Mouse (Mus musculus) neural tube, embryonic 11.5 days (tissue): ENCODE measurements at regions not wholly inside any gene's neighbourhood (a gene's known extent, or its start where the extent isn't known, plus 50 kb on each side); places are given as distances from the start of the nearest gene placed in this dataset.
"Not testable (repeated sequence)": the region's sequence is repeated elsewhere in the genome, so short reads cannot be mapped to it uniquely, and the experiment has no call there.

Experiments
- ATAC-seq: fragments of 200-750 bp; cut with Nextera tagmentation; 2 replicates; pipeline ENCODE4 v1.8.0; 2017; ENCODE audit warnings: moderate number of reproducible peaks, mild to moderate bottlenecking, moderate TSS enrichment, moderate library complexity; ENCODE audit not compliant: insufficient read depth, low FRiP score, low TSS enrichment
- DNase-seq: peaks from one replicate; pipeline ENCODE4 v3.0.0-alpha.2; 2015; ENCODE audit warnings: low spot score
- H3K27ac ChIP-seq: fragments of 300-500 bp; sonication (generic); 2 replicates; pipeline ENCODE4 v1.5.1; 2014; ENCODE audit warnings: low read depth, mild to moderate bottlenecking, low read length
- H3K27me3 ChIP-seq: fragments of 300-500 bp; sonication (generic); 2 replicates; pipeline ENCODE4 v1.6.1; 2014; ENCODE audit warnings: mild to moderate bottlenecking, low read length, mixed read lengths; ENCODE audit not compliant: control insufficient read depth, insufficient read depth
- H3K36me3 ChIP-seq: fragments of 300-500 bp; sonication (generic); 2 replicates; pipeline ENCODE4 v1.6.1; 2014; ENCODE audit warnings: mild to moderate bottlenecking, low read length, moderate library complexity, mixed read lengths; ENCODE audit not compliant: control insufficient read depth, insufficient read depth
- H3K4me1 ChIP-seq: fragments of 300-500 bp; sonication (generic); 2 replicates; pipeline ENCODE4 v1.6.1; 2014; ENCODE audit warnings: low read length, mixed read lengths; ENCODE audit not compliant: control insufficient read depth, insufficient read depth
- H3K4me2 ChIP-seq: fragments of 300-500 bp; sonication (generic); 2 replicates; pipeline ENCODE4 v1.6.1; 2014; ENCODE audit warnings: low read depth, mild to moderate bottlenecking, moderate library complexity
- H3K4me3 ChIP-seq: fragments of 300-500 bp; sonication (generic); 2 replicates; pipeline ENCODE4 v1.5.1; 2014; ENCODE audit warnings: low read depth, low read length
- H3K9ac ChIP-seq: fragments of 300-500 bp; sonication (generic); 2 replicates; pipeline ENCODE4 v1.6.1; 2014; ENCODE audit warnings: mild to moderate bottlenecking, low read length
- H3K9me3 ChIP-seq: fragments of 300-500 bp; sonication (generic); 2 replicates; pipeline ENCODE4 v1.6.1; 2016; ENCODE audit warnings: low read length; ENCODE audit not compliant: control insufficient read depth
- WGBS: fragments of 180-500 bp; shearing (Covaris S2); extraction: QIAGEN DNeasy Blood & Tissue Kit; methylation state at CpG from one replicate; pipeline ENCODE4 v1.1.7; 2014; 5-methylcytosine and 5-hydroxymethylcytosine counted together

DNA sequence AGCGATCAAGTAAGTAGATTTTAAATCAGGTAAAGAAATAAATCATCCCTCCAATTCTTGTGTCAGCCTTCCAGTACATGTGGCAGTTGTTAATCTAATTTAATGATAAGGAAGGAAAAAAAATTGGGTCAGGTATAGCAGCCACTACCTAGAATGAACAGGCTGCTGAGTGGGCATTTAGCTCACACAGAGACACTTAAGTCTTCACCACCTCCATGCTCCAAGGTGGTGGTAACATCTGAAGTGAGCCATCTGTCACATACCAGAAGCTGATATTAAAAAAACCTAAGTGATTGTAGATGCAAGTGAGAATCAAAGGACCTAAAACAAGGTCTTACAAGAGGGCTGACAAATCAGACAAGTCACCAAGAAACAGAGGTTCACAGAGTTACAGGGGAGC, 549.6 kb upstream of the Chordc1 start:
- Histone ChIP-seq H3K4me1 (no peaks in the 10 kb centered on the region), H3K27ac (no peak overlapping the region), H3K9ac (no peak overlapping the region), H3K9me3 (no peaks in the 10 kb centered on the region), H3K4me2 (no peak overlapping the region), H3K36me3 (no peaks in the 10 kb centered on the region), H3K27me3 (no peaks in the 10 kb centered on the region), H3K4me3 (no peak overlapping the region)
- DNase-seq (no peak), ATAC-seq (no peak)
- WGBS, result 86% methylated on average over 1 of the region's 1 CpGs

- DNase-seq, result no peak
- ATAC-seq, result no peak
- H3K4me3 ChIP-seq, result no peak overlapping the region
- H3K9ac ChIP-seq, result no peak overlapping the region
- no peak overlapping the region for H3K4me2 ChIP-seq
- H3K27me3 ChIP-seq, result no peaks in the 10 kb centered on the region
- H3K9me3 ChIP-seq, result no peaks in the 10 kb centered on the region
- H3K36me3 ChIP-seq, result no peaks in the 10 kb centered on the region
- H3K4me1 ChIP-seq, result no peaks in the 10 kb centered on the region
- H3K27ac ChIP-seq, result no peak overlapping the region
Observed at GRCm38 (mm10) chr9:17745238-17745637, 546.7 kb upstream of the Chordc1 start.

GRCm38 (mm10) chr9:17745684-17746083, 546.2 kb upstream of the Chordc1 start:
- no peaks in the 10 kb centered on the region for H3K4me1 ChIP-seq
- peak; percentile 17 for DNase-seq
- no peak for ATAC-seq
- no peak overlapping the region for H3K9ac ChIP-seq
- no peaks in the 10 kb centered on the region for H3K9me3 ChIP-seq
- no peaks in the 10 kb centered on the region for H3K27me3 ChIP-seq
- H3K4me2 ChIP-seq, result no peak overlapping the region
- H3K27ac ChIP-seq, result no peak overlapping the region
- H3K36me3 ChIP-seq, result no peaks in the 10 kb centered on the region
- no peak overlapping the region for H3K4me3 ChIP-seq

- not testable (repeated sequence) for H3K27me3 ChIP-seq, H3K4me1 ChIP-seq, H3K27ac ChIP-seq, H3K4me2 ChIP-seq, H3K4me3 ChIP-seq, DNase-seq, H3K36me3 ChIP-seq, H3K9me3 ChIP-seq, H3K9ac ChIP-seq, ATAC-seq
- 53% methylated on average over 2 of the region's 2 CpGs for WGBS
Observed at GRCm38 (mm10) chr9:17791835-17792234, 500.1 kb upstream of the Chordc1 start.

DNA sequence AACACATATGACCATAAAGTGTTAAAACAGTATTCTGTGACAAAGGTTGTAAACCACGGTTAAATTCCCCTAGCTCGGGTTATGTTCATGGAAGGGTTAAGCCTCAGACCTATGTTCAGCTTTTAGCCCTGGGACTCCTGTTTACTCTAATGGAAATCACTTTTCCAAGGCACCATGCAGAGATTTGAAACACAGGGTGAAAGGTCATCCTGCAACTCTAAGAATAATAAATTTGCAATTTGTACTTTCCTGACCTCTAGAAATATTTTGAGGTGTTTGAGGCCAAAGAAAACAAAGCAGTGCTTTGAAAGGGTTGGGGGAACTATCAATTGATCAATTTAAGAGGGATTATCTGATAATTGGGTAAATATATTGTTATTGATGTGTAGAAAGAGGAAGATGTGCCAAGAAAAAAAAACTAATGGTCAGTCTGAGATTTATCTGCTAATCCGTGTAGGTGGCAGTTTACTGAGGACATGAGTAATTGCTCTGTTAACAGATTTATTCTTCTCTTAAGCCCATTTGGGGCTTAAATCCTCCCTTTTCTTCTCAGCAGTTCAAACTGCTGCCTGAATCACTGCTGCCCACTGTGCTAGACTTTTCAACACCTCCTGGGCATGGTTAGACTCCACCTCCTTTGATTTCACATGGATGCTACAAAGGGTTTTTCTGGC, 475.1 kb upstream of the Chordc1 start:
- Histone ChIP-seq H3K36me3 (no peaks in the 10 kb centered on the region), H3K9ac (no peak overlapping the region), H3K4me2 (no peak overlapping the region), H3K27ac (no peak overlapping the region), H3K9me3 (no peaks in the 10 kb centered on the region), H3K4me1 (no peaks in the 10 kb centered on the region), H3K27me3 (no peaks in the 10 kb centered on the region), H3K4me3 (no peak overlapping the region)
- no peak for ATAC-seq
- peak; percentile 10 for DNase-seq
- 18% methylated on average over 3 of the region's 3 CpGs for WGBS

DNA sequence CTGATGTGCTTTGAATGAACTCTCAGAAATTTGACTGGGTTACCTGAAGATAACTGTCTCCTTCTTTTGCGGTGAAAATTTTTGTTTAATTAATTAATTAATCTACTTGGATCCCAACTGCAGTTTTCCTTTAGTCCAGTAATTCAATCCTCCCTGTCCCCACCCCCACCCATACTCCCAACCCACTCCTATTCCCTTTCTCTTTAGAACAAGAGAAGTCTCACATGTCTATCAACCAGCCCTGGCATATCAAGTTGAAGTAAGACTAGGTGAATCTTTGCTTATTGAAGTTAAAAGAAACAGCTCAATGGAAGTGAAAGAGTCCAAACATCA, 474.6 kb upstream of the Chordc1 start:
- H3K9ac ChIP-seq, result no peak overlapping the region
- no peaks in the 10 kb centered on the region for H3K36me3 ChIP-seq
- H3K4me1 ChIP-seq, result no peaks in the 10 kb centered on the region
- WGBS, result 60% methylated on average over 1 of the region's 1 CpGs
- H3K27ac ChIP-seq, result no peak overlapping the region
- no peak for ATAC-seq
- no peaks in the 10 kb centered on the region for H3K9me3 ChIP-seq
- H3K27me3 ChIP-seq, result no peaks in the 10 kb centered on the region
- no peak for DNase-seq
- H3K4me3 ChIP-seq, result no peak overlapping the region
- no peak overlapping the region for H3K4me2 ChIP-seq

- no peaks in the 10 kb centered on the region for H3K36me3 ChIP-seq
- no peaks in the 10 kb centered on the region for H3K27me3 ChIP-seq
- no peak overlapping the region for H3K9ac ChIP-seq
- H3K27ac ChIP-seq, result no peak overlapping the region
- DNase-seq, result no peak
- H3K4me2 ChIP-seq, result no peak overlapping the region
- no peaks in the 10 kb centered on the region for H3K9me3 ChIP-seq
- 84% methylated on average over 2 of the region's 2 CpGs for WGBS
- ATAC-seq, result no peak
- no peaks in the 10 kb centered on the region for H3K4me1 ChIP-seq
- no peak overlapping the region for H3K4me3 ChIP-seq
Observed at GRCm38 (mm10) chr9:17865528-17865927, 426.4 kb upstream of the Chordc1 start.

DNA sequence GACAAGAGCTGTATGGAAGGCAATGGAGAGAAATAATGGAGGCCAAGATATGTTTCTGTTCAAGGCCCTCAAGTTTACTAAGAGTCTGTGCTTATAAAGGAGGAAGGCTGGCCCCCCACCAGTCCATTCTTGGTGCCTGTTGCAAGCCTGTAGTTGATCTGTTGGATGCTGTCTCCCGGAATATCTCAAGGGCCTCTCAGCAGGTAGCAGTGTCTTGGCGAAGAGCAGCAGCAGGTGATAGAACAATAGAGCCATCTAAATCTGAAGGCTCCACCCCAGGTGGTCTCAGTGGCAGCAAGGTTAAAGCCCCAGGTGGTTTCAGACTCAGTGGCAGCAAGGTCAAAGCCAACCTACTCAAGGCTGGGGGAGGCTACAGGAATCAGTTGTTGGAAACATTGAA, 417.1 kb upstream of the Chordc1 start:
- DNase-seq (no peak), ATAC-seq (no peak)
- Histone ChIP-seq H3K9ac (no peak overlapping the region), H3K4me2 (no peak overlapping the region), H3K27me3 (no peaks in the 10 kb centered on the region), H3K36me3 (no peaks in the 10 kb centered on the region), H3K9me3 (no peaks in the 10 kb centered on the region), H3K4me1 (no peaks in the 10 kb centered on the region), H3K27ac (no peak overlapping the region), H3K4me3 (no peak overlapping the region)
- 33% methylated on average over 2 of the region's 2 CpGs for WGBS
